Mouse (Mus musculus) G1E (cell line): ENCODE measurements at regions not wholly inside any gene's neighbourhood (a gene's known extent, or its start where the extent isn't known, plus 50 kb on each side); places are given as distances from the start of the nearest gene placed in this dataset.

Source experiments
- ATAC-seq: 2 replicates; pipeline ENCODE4 v1.8.0; 2016; ENCODE audit warnings: mild to moderate bottlenecking; ENCODE audit not compliant: insufficient number of reproducible peaks, poor library complexity, low FRiP score, severe bottlenecking; ENCODE audit errors: extremely low read depth
- DNase-seq: peaks from one replicate; pipeline ENCODE4 v3.0.0; 2012; ENCODE audit warnings: low spot score
- H3K27me3 ChIP-seq: 2 replicates; pipeline ENCODE4 v1.6.1; 2012; ENCODE audit warnings: mild to moderate bottlenecking, low read length, inconsistent platforms; ENCODE audit not compliant: insufficient read depth
- H3K36me3 ChIP-seq: replicated peaks from 2 replicates; pipeline ENCODE3; 2012; ENCODE audit warnings: mild to moderate bottlenecking, inconsistent platforms
- H3K4me1 ChIP-seq: 2 replicates; pipeline ENCODE4 v1.6.1; 2012; ENCODE audit warnings: low read depth, low read length, inconsistent platforms, mixed read lengths; ENCODE audit not compliant: insufficient read depth
- H3K4me3 ChIP-seq: 2 replicates; pipeline ENCODE4 v1.5.1; 2012; ENCODE audit warnings: low read depth, mild to moderate bottlenecking, inconsistent platforms, low read length, moderate library complexity, mixed read lengths
- H3K9me3 ChIP-seq: replicated peaks from 2 replicates; pipeline ENCODE4 v1.6.1; 2012; ENCODE audit warnings: inconsistent platforms
- CTCF ChIP-seq: IDR thresholded peaks from 2 replicates; pipeline ENCODE4 v1.5.1; 2012; ENCODE audit warnings: low read depth, low read length, inconsistent platforms, mixed read lengths
- GATA1 ChIP-seq: IDR thresholded peaks from 2 replicates; pipeline ENCODE4 v1.6.1; 2012; ENCODE audit warnings: borderline replicate concordance, low read length, inconsistent platforms, mixed read lengths
- GATA2 ChIP-seq: IDR thresholded peaks from 2 replicates; pipeline ENCODE4 v1.6.1; 2012; ENCODE audit warnings: low read depth, low read length, inconsistent platforms, borderline replicate concordance
- POLR2AphosphoS5 ChIP-seq: IDR thresholded peaks from 2 replicates; pipeline ENCODE4 v1.6.1; 2012; ENCODE audit warnings: low read depth, low read length, inconsistent platforms; ENCODE audit not compliant: insufficient replicate concordance
- TAL1 ChIP-seq: conservative IDR thresholded peaks from 2 replicates; pipeline ENCODE4 v1.6.1; 2012; ENCODE audit warnings: low read depth, low read length, inconsistent platforms, mixed read lengths

GRCm38 (mm10) chr12:70679701-70680425 lies 145.5 kb upstream of the Frmd6 start:
- DNase-seq (no peak), ATAC-seq (no peak)
- no peak for TF ChIP-seq CTCF
- TF ChIP-seq POLR2AphosphoS5: no peak
- no peak for TF ChIP-seq GATA2
- TF ChIP-seq GATA1: no peak
- TF ChIP-seq TAL1: no peak
- no peaks in the 10 kb centered on the region for H3K36me3 ChIP-seq
- peaks cover 5% of the 10 kb centered on the region; the same call in 1 of the 2 replicates for H3K27me3 ChIP-seq
- H3K9me3 ChIP-seq: no peaks in the 10 kb centered on the region
- no peaks in the 10 kb centered on the region for H3K4me1 ChIP-seq
- no peak overlapping the region for H3K4me3 ChIP-seq

DNA sequence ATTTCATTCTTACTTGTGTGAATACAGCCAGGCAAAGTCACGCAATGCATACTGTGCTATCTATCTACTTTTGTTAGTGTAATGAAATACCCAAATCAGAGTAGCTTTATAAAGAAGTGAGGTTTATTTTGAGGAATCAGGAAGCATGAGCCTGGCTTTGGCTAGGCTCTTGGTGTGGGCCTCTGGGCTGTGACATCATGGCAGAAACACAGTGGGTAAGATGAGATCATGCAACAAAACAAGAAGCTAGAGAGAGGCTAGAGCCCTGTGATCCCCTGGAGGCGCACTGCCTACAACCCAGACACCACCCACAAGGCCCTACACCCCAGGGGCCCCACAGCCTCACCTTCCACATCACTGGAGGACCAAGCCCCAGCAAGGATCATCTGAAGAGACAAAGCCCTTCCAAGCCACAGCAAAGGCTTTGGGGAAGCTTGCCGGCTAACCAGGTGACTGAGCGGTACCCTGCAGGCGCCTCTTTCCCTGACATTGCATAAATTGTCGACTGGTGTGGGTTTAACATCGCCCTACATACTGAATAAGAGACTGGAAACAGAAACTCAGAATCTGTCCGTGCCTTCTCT lies 143.8 kb upstream of the Frmd6 start:
- ATAC-seq: no peak
- no peak for DNase-seq

DNA sequence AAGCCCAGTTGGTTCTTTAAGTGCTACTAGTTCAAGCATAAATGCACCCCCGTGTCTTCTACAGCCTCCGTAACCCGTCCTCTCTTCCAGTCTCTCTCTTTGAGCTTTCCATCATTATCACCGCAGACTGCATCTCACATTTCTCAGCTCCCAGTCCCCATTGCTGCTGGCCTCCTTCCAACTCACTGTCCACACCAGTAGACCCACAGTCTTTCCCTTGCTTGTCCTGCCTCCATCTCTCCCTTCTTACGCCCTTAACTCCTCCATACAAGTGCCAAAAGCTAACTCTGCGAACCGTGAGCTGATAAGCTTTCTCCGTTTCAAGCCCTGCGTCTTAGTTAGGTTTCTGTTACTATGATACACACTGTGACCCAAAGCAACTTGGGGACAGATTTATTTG lies 141.0 kb upstream of the Frmd6 start:
- DNase-seq (no peak), ATAC-seq (no peak)
- no peak for TF ChIP-seq TAL1
- H3K4me3 ChIP-seq: no peak overlapping the region
- peaks cover 5% of the 10 kb centered on the region; the same call in 1 of the 2 replicates for H3K27me3 ChIP-seq
- H3K4me1 ChIP-seq: no peaks in the 10 kb centered on the region
- H3K36me3 ChIP-seq: no peaks in the 10 kb centered on the region
- H3K9me3 ChIP-seq: no peaks in the 10 kb centered on the region

More for the DNA sequence above, 143.8 kb upstream of the Frmd6 start:
- Histone ChIP-seq H3K27me3 (peaks cover 5% of the 10 kb centered on the region; the same call in 1 of the 2 replicates), H3K36me3 (no peaks in the 10 kb centered on the region), H3K9me3 (no peaks in the 10 kb centered on the region), H3K4me1 (no peaks in the 10 kb centered on the region), H3K4me3 (no peak overlapping the region)
- TF ChIP-seq TAL1 (no peak), POLR2AphosphoS5 (no peak), GATA1 (no peak), GATA2 (no peak), CTCF (no peak)

GRCm38 (mm10) chr12:70685432-70685831 lies 139.9 kb upstream of the Frmd6 start:
- no peak for TF ChIP-seq TAL1
- no peak for TF ChIP-seq POLR2AphosphoS5
- TF ChIP-seq CTCF: no peak
- TF ChIP-seq GATA1: no peak
- no peak for TF ChIP-seq GATA2
- ATAC-seq: no peak
- H3K9me3 ChIP-seq: no peaks in the 10 kb centered on the region
- H3K36me3 ChIP-seq: no peaks in the 10 kb centered on the region
- no peaks in the 10 kb centered on the region for H3K4me1 ChIP-seq
- 0 out of 2 replicates have a peak, but pooled peaks cover 2% of the 10 kb centered on the region for H3K27me3 ChIP-seq
- no peak overlapping the region for H3K4me3 ChIP-seq
- DNase-seq: no peak

- no peak for TF ChIP-seq GATA2
- TF ChIP-seq POLR2AphosphoS5: no peak
- no peak for TF ChIP-seq GATA1
- no peak for TF ChIP-seq CTCF
- TF ChIP-seq TAL1: no peak
- no peak overlapping the region for H3K4me3 ChIP-seq
- ATAC-seq (no peak), DNase-seq (no peak)
- no peaks in the 10 kb centered on the region for H3K4me1 ChIP-seq
- no peaks in the 10 kb centered on the region for H3K9me3 ChIP-seq
- H3K36me3 ChIP-seq: no peaks in the 10 kb centered on the region
- 0 out of 2 replicates have a peak, but pooled peaks cover 2% of the 10 kb centered on the region for H3K27me3 ChIP-seq
Measured at GRCm38 (mm10) chr12:70686337-70686736, 139.0 kb upstream of the Frmd6 start.

DNA sequence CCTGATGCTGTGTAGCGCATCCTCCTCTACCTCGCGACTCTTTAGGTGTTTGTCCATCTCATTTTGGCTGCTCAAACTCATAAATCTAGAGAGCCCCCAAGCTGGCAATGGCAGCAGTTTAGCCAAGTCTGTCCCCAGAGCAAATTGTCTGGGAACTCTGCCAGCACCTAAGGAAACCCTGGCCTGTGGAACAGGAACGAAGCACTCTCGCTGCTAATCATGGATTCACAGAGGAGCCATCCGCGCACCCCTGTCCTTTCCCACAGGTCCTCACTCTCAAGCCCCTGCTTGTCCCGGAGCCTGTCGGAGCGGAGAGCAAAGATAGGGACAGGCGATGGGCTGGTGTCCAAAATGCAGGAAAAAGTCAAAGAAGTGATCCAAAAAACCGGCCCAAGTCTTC lies 138.3 kb upstream of the Frmd6 start:
- H3K36me3 ChIP-seq: no peaks in the 10 kb centered on the region
- DNase-seq: no peak
- no peak overlapping the region for H3K4me3 ChIP-seq
- TF ChIP-seq CTCF (no peak), GATA1 (no peak), GATA2 (no peak), TAL1 (no peak), POLR2AphosphoS5 (no peak)
- H3K27me3 ChIP-seq: 0 out of 2 replicates have a peak, but pooled peaks cover 2% of the 10 kb centered on the region
- no peak for ATAC-seq
- no peaks in the 10 kb centered on the region for H3K9me3 ChIP-seq
- no peaks in the 10 kb centered on the region for H3K4me1 ChIP-seq

- no peak for DNase-seq
- ATAC-seq: no peak
- H3K4me1 ChIP-seq: no peaks in the 10 kb centered on the region
- no peak overlapping the region for H3K4me3 ChIP-seq
- no peaks in the 10 kb centered on the region for H3K9me3 ChIP-seq
- H3K27me3 ChIP-seq: no peaks in the 10 kb centered on the region
- no peak for TF ChIP-seq GATA1
- TF ChIP-seq CTCF: no peak
- TF ChIP-seq TAL1: no peak
- TF ChIP-seq GATA2: no peak
- H3K36me3 ChIP-seq: no peaks in the 10 kb centered on the region
Measured at GRCm38 (mm10) chr12:70695162-70695561, 130.2 kb upstream of the Frmd6 start.
